Mouse (Mus musculus) neural tube, embryonic 11.5 days (tissue): Measurements from ENCODE around the gene Tgfbrap1. TPM values are rescaled to one million over a fixed set of nuclear protein-coding genes. Genes with fewer than 3 reads are reported as not detected.
"Not testable (repeated sequence)": the region's sequence is repeated elsewhere in the genome, so short reads cannot be mapped to it uniquely, and the experiment has no call there.

Source experiments
- ATAC-seq: fragments of 200-750 bp; cut with Nextera tagmentation; 2 replicates; pipeline ENCODE4 v1.8.0; 2017; ENCODE audit warnings: moderate number of reproducible peaks, mild to moderate bottlenecking, moderate TSS enrichment, moderate library complexity; ENCODE audit not compliant: insufficient read depth, low FRiP score, low TSS enrichment
- DNase-seq: peaks from one replicate; pipeline ENCODE4 v3.0.0-alpha.2; 2015; ENCODE audit warnings: low spot score
- H3K27ac ChIP-seq: fragments of 300-500 bp; sonication (generic); 2 replicates; pipeline ENCODE4 v1.5.1; 2014; ENCODE audit warnings: low read depth, mild to moderate bottlenecking, low read length
- H3K27me3 ChIP-seq: fragments of 300-500 bp; sonication (generic); 2 replicates; pipeline ENCODE4 v1.6.1; 2014; ENCODE audit warnings: mild to moderate bottlenecking, low read length, mixed read lengths; ENCODE audit not compliant: control insufficient read depth, insufficient read depth
- H3K36me3 ChIP-seq: fragments of 300-500 bp; sonication (generic); 2 replicates; pipeline ENCODE4 v1.6.1; 2014; ENCODE audit warnings: mild to moderate bottlenecking, low read length, moderate library complexity, mixed read lengths; ENCODE audit not compliant: control insufficient read depth, insufficient read depth
- H3K4me1 ChIP-seq: fragments of 300-500 bp; sonication (generic); 2 replicates; pipeline ENCODE4 v1.6.1; 2014; ENCODE audit warnings: low read length, mixed read lengths; ENCODE audit not compliant: control insufficient read depth, insufficient read depth
- H3K4me2 ChIP-seq: fragments of 300-500 bp; sonication (generic); 2 replicates; pipeline ENCODE4 v1.6.1; 2014; ENCODE audit warnings: low read depth, mild to moderate bottlenecking, moderate library complexity
- H3K4me3 ChIP-seq: fragments of 300-500 bp; sonication (generic); 2 replicates; pipeline ENCODE4 v1.5.1; 2014; ENCODE audit warnings: low read depth, low read length
- H3K9ac ChIP-seq: fragments of 300-500 bp; sonication (generic); 2 replicates; pipeline ENCODE4 v1.6.1; 2014; ENCODE audit warnings: mild to moderate bottlenecking, low read length
- H3K9me3 ChIP-seq: fragments of 300-500 bp; sonication (generic); 2 replicates; pipeline ENCODE4 v1.6.1; 2016; ENCODE audit warnings: low read length; ENCODE audit not compliant: control insufficient read depth
- WGBS: fragments of 180-500 bp; shearing (Covaris S2); extraction: QIAGEN DNeasy Blood & Tissue Kit; methylation state at CpG from one replicate; pipeline ENCODE4 v1.1.7; 2014; 5-methylcytosine and 5-hydroxymethylcytosine counted together
- polyA plus RNA-seq: library from polyadenylated mRNA; unstranded; fragments of >200 nt; fragmentation: Nextera tagmentation; extraction: Ambion mirVana; gene quantifications from 2 replicates; pipeline ENCODE4 v1.2.1, GENCODE M21; 2014

Gene Tgfbrap1
- polyA plus RNA-seq, 1 experiment from 2014 or later, result 15.3 TPM

GRCm38 (mm10) chr1:43139587-43140266 is 41.3 kb upstream of the Tgfbrap1 start:
- H3K4me1 ChIP-seq, result no peaks in the 10 kb centered on the region
- peak; percentile 85 for ATAC-seq
- DNase-seq, result peak; percentile 88
- 55% methylated on average over 8 of the region's 8 CpGs for WGBS
- H3K9ac ChIP-seq, result no peak overlapping the region
- no peak overlapping the region for H3K4me3 ChIP-seq
- H3K27me3 ChIP-seq, result no peaks in the 10 kb centered on the region
- H3K36me3 ChIP-seq, result no peaks in the 10 kb centered on the region
- no peak overlapping the region for H3K4me2 ChIP-seq
- H3K27ac ChIP-seq, result no peak overlapping the region
- H3K9me3 ChIP-seq, result no peaks in the 10 kb centered on the region

GRCm38 (mm10) chr1:43138268-43138812 is 39.9 kb upstream of the Tgfbrap1 start:
- DNase-seq (no peak), ATAC-seq (no peak)
- WGBS, result 69% methylated on average over 15 of the region's 15 CpGs
- H3K36me3 ChIP-seq, result no peaks in the 10 kb centered on the region
- no peak overlapping the region for H3K4me2 ChIP-seq
- no peak overlapping the region for H3K27ac ChIP-seq
- H3K9ac ChIP-seq, result no peak overlapping the region
- H3K4me1 ChIP-seq, result no peaks in the 10 kb centered on the region
- no peak overlapping the region for H3K4me3 ChIP-seq
- no peaks in the 10 kb centered on the region for H3K27me3 ChIP-seq
- no peaks in the 10 kb centered on the region for H3K9me3 ChIP-seq

- H3K27me3 ChIP-seq, result no peaks in the 10 kb centered on the region
- WGBS, result 89% methylated on average over 5 of the region's 5 CpGs
Observed at GRCm38 (mm10) chr1:43137334-43137733, 38.9 kb upstream of the Tgfbrap1 start.

GRCm38 (mm10) chr1:43136488-43137029 is 38.1 kb upstream of the Tgfbrap1 start:
- not testable (repeated sequence) for H3K27me3 ChIP-seq, DNase-seq, H3K36me3 ChIP-seq, H3K9ac ChIP-seq, H3K4me2 ChIP-seq, H3K4me3 ChIP-seq, H3K9me3 ChIP-seq, H3K4me1 ChIP-seq, ATAC-seq, H3K27ac ChIP-seq
- 81% methylated on average over 2 of the region's 2 CpGs for WGBS

More at GRCm38 (mm10) chr1:43137334-43137733, 38.9 kb upstream of the Tgfbrap1 start:
- Histone ChIP-seq H3K4me3 (no peak overlapping the region), H3K4me2 (no peak overlapping the region), H3K9me3 (no peaks in the 10 kb centered on the region), H3K27ac (no peak overlapping the region), H3K4me1 (no peaks in the 10 kb centered on the region), H3K9ac (no peak overlapping the region), H3K36me3 (no peaks in the 10 kb centered on the region)
- no peak for DNase-seq
- ATAC-seq, result no peak

GRCm38 (mm10) chr1:43131591-43131990 is 33.2 kb upstream of the Tgfbrap1 start:
- H3K4me1 ChIP-seq, result no peaks in the 10 kb centered on the region
- no peaks in the 10 kb centered on the region for H3K9me3 ChIP-seq
- ATAC-seq (no peak), DNase-seq (no peak)
- no peak overlapping the region for H3K4me3 ChIP-seq
- no peak overlapping the region for H3K9ac ChIP-seq
- no peak overlapping the region for H3K27ac ChIP-seq
- no peaks in the 10 kb centered on the region for H3K27me3 ChIP-seq
- H3K4me2 ChIP-seq, result no peak overlapping the region
- WGBS, result 94% methylated on average over 9 of the region's 9 CpGs
- no peaks in the 10 kb centered on the region for H3K36me3 ChIP-seq

- ATAC-seq, result no peak
- no peaks in the 10 kb centered on the region for H3K36me3 ChIP-seq
- H3K4me3 ChIP-seq, result no peak overlapping the region
- H3K4me2 ChIP-seq, result no peak overlapping the region
- no peaks in the 10 kb centered on the region for H3K27me3 ChIP-seq
- H3K9ac ChIP-seq, result no peak overlapping the region
- H3K4me1 ChIP-seq, result no peaks in the 10 kb centered on the region
- H3K27ac ChIP-seq, result no peak overlapping the region
- WGBS, result 76% methylated on average over 5 of the region's 5 CpGs
- no peaks in the 10 kb centered on the region for H3K9me3 ChIP-seq
- DNase-seq, result no peak
Observed at GRCm38 (mm10) chr1:43130219-43130981, 32.0 kb upstream of the Tgfbrap1 start.

- DNase-seq (no peak), ATAC-seq (no peak)
- Histone ChIP-seq H3K27me3 (no peaks in the 10 kb centered on the region), H3K4me3 (no peak overlapping the region), H3K9me3 (no peaks in the 10 kb centered on the region), H3K4me2 (no peak overlapping the region), H3K4me1 (no peaks in the 10 kb centered on the region), H3K27ac (no peak overlapping the region), H3K9ac (no peak overlapping the region), H3K36me3 (no peaks in the 10 kb centered on the region)
- WGBS, result 74% methylated on average over 8 of the region's 8 CpGs
Observed at GRCm38 (mm10) chr1:43127820-43128610, 29.6 kb upstream of the Tgfbrap1 start.

GRCm38 (mm10) chr1:43127196-43127595 is 28.8 kb upstream of the Tgfbrap1 start:
- H3K4me1 ChIP-seq, result no peaks in the 10 kb centered on the region
- no peak overlapping the region for H3K4me3 ChIP-seq
- H3K27ac ChIP-seq, result no peak overlapping the region
- ATAC-seq, result no peak
- H3K4me2 ChIP-seq, result no peak overlapping the region
- no peak for DNase-seq
- no peaks in the 10 kb centered on the region for H3K9me3 ChIP-seq
- no peak overlapping the region for H3K9ac ChIP-seq
- H3K27me3 ChIP-seq, result no peaks in the 10 kb centered on the region
- H3K36me3 ChIP-seq, result no peaks in the 10 kb centered on the region
